Mouse (Mus musculus): ENCODE results near the gene Ciz1. TPM values are rescaled to one million over a fixed set of nuclear protein-coding genes. Genes with fewer than 3 reads are reported as not detected.

The Ciz1 gene
- 76.7 and 78.2 TPM in 2 replicates for total RNA-seq (2017)

DNA sequence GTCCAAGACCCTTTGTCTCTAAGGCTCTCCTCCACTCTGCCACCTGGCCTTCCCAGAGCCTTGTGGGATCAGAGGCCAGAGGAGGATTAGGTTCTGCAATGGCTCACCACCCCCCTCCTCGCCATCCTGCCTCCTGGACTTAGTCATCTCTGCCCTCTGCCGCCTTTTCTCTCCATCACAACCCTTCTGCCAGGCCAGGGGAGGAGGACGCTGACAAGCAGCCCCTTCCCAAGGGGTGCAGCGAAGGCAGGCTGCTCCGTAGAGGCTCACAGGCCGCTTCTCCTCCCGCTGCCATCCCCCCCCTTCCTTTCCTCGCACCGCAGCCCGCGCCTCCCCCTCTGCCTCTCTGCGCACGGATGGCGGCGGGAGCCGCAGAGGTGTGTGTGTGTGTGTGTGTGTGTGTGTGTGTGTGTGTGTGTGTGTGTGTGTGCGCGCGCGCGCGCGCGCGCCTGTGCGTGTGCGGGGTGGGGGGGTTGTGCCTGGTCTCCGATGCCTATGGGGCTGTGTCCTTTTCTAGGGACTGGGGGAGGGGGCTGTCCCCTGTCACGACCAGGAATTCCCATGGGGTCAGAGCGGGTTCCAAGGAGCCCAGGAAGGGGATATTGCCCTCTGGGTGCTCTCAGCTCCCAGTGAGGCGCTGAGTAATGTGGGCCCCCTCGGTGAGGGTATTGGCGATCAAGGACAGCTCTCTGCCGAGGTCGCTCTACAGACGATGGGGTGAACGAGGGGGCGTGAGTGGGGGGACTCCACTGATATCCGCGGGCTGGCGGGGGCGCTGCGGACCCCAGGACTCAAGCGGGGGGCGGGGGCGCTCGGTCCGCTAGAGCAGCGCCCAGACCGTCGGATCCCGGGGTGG is at the start of gene Ciz1:
Gene Ciz1, plus strand, starts transcription at position 177 of the 856 bp plus-strand sequence.
- ATAC-seq (replicated peaks in 1 of 2; ENCODE audit: insufficient read depth in 1 of 2, low FRiP score in 2 of 2, low TSS enrichment in 1 of 2, low read depth in 1 of 2, poor library complexity in 2 of 2, severe bottlenecking in 2 of 2), result 0 out of 4 replicates have a peak, but pooled peaks of 1 of the 2 experiments have one; percentile 31

GRCm38 (mm10) chr2:32302952-32303351 is 49.2 kb upstream of the Ciz1 start:
- 0 out of 4 replicates have a peak, but pooled peaks of 1 of the 2 experiments have one; percentile 18 for ATAC-seq (replicated peaks in 1 of 2; ENCODE audit: insufficient read depth in 1 of 2, low FRiP score in 2 of 2, low TSS enrichment in 1 of 2, low read depth in 1 of 2, poor library complexity in 2 of 2, severe bottlenecking in 2 of 2)

- peak; percentile 57 to 59 for ATAC-seq (replicated peaks in 1 of 2; ENCODE audit: insufficient read depth in 1 of 2, low FRiP score in 2 of 2, low TSS enrichment in 1 of 2, low read depth in 1 of 2, poor library complexity in 2 of 2, severe bottlenecking in 2 of 2)
These were observed 47.8 kb upstream of the Ciz1 start for GRCm38 (mm10) chr2:32304145-32304832.

DNA sequence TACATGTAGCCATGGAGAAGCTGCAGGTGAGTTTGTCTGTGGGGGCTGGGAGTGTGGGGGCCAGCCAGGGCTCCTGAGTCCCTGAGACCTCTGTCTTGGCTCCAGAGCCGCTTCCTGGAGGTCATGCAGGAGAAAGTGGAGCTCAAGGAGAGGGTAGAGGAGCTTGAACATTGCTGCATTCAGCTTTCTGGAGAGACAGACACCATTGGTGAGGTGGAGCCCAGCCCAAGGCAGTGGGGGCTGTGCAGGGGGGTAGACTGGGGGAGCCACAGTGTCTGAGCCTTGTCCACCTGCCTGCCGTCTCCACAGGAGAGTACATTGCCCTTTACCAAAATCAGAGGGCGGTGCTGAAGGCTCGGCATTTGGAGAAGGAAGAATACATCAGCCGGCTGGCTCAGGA is 46.5 kb upstream of the Ciz1 start:
- no peak for ATAC-seq (replicated peaks in 1 of 2; ENCODE audit: insufficient read depth in 1 of 2, low FRiP score in 2 of 2, low TSS enrichment in 1 of 2, low read depth in 1 of 2, poor library complexity in 2 of 2, severe bottlenecking in 2 of 2)

DNA sequence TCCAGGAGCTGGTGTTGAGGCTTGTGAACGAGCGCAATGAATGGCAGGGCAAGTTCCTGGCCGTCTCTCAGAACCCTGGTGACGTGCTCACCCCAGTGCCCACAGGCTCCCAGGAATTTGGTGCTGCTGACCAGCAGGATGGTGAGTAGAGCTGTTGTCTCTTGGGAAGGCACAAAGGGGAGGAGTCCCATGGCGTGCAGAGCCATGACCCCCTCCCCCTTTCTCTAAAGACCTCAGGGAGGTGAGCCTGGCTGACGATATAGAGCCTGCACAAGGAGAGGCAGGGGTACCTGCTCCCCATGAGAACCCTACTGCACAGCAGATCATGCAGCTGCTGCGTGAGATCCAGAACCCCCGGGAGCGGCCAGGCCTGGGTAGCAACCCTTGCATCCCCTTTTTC is 46.0 kb upstream of the Ciz1 start:
- no peak for ATAC-seq (replicated peaks in 1 of 2; ENCODE audit: insufficient read depth in 1 of 2, low FRiP score in 2 of 2, low TSS enrichment in 1 of 2, low read depth in 1 of 2, poor library complexity in 2 of 2, severe bottlenecking in 2 of 2)

- no peak for ATAC-seq (replicated peaks in 1 of 2; ENCODE audit: insufficient read depth in 1 of 2, low FRiP score in 2 of 2, low TSS enrichment in 1 of 2, low read depth in 1 of 2, poor library complexity in 2 of 2, severe bottlenecking in 2 of 2)
These were observed 44.8 kb upstream of the Ciz1 start for GRCm38 (mm10) chr2:32307247-32307798.

DNA sequence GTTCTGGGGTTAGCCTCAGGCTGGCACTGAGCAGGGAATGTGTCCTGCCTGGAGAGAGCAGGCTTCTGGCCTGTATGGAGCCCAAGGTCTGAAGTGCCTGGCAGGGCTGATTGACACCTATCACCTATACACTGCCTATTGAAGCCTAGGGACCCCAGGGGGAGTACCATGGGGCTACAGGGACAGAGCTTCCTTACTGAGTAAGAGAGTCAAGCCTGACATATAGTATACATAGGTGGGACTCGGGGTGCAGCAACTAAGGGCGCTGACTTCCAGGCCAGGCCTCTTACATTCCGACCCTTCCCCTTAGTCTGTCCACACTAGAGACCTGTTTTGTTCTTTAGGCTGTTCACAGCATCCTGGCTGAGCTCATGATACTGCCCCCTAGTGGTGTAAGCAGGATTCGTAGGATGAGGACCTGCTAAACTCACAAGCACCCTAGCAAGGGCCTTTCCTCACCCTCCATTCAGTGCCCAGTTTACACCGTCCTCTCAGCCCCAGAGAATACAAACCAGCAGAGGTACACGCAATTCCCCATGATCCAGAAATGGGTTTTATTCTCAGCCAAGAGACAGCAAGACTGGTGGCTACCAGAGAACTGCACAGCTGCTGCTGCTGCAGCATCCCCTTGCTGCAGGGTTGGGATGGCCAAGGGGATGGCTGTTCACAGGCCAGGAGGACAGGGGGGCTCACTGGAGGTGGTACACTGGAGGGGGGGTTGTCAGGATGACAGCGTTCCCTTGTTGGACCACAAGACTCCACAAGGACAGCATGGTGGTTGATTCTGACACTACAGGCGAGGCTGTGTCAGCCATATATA is 44.0 kb upstream of the Ciz1 start:
- 0 out of 4 replicates have a peak, but pooled peaks of 1 of the 2 experiments have one; percentile 42 for ATAC-seq (replicated peaks in 1 of 2; ENCODE audit: insufficient read depth in 1 of 2, low FRiP score in 2 of 2, low TSS enrichment in 1 of 2, low read depth in 1 of 2, poor library complexity in 2 of 2, severe bottlenecking in 2 of 2)

- no peak for ATAC-seq (replicated peaks in 1 of 2; ENCODE audit: insufficient read depth in 1 of 2, low FRiP score in 2 of 2, low TSS enrichment in 1 of 2, low read depth in 1 of 2, poor library complexity in 2 of 2, severe bottlenecking in 2 of 2)
These were observed 43.1 kb upstream of the Ciz1 start for GRCm38 (mm10) chr2:32308870-32309568.

DNA sequence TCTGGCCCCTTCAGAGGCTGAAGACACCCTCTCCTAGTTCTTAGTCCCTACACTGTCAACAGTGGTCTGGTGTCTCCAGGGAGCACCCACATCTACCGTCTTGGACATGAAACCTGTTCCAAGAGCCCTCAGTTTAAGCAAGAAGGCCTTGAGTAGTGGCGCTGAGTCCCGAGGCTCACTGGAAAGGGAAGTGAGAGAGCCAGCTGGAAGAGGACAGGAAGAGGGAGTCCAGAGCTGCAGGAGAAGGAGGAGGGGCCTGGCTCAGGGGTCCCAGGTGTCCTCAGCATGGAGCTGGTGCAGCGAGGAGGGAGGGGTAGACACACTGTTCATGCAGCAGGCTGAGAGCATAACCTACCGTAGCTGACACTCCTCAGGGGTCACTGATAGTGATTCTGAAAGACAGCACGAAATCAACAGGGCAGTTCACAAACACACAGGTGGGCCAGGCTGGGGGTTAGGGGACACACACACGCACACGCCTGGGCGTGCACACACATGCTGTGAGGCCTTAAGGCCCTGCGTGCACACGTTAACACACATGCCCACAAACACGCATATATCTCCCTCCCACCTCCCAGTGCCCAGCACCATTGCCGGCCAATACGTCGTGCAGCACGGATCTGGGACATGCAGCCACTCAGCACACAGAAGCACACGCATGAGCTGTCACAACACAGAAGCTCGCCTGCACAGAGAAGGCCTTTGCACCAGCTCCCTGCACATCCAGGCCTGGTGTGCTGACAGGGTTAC is 41.9 kb upstream of the Ciz1 start:
- no peak for ATAC-seq (replicated peaks in 1 of 2; ENCODE audit: insufficient read depth in 1 of 2, low FRiP score in 2 of 2, low TSS enrichment in 1 of 2, low read depth in 1 of 2, poor library complexity in 2 of 2, severe bottlenecking in 2 of 2)

DNA sequence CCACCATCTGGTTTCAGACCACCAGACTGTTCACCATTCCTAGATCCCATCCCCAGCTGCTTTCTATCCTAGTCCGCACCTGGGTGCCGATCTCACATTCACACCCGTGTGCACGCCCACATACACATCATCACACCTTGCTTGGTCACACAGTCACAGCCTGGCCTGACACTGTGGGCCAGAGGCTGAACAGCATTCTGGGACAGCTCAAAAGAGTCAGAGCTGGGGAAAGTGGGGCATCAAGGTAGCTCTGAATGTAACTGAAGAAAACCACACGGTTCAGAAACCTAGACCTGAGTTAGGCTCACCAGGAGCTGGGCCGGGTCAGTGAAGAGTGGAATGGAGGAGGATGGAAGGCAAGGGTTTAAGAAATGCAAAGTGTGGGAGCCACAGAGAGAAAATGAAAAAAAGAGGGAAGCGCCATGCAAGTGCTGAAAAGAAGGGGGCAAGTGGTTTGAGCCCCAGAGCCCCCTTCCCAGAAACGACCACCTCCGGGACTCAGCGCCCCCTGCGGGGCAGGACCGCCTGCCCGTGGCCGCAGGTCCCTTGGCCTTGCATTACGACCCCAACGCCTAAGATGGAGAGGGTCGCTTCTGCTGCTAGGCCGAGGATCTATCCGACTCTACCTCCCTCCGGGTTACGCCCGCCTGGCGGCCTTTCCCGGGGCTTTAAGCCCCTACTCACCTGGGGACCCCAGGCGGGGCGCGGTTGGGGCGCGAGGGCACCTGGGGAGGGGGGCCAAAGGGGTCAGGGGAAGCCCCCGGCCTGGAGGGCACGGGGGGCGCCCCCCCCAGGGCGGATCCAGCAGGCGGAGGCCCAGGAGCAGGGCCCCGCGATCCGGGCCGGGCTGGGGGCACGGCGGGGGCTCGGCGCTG is 40.4 kb upstream of the Ciz1 start:
- no peak for ATAC-seq (replicated peaks in 1 of 2; ENCODE audit: insufficient read depth in 1 of 2, low FRiP score in 2 of 2, low TSS enrichment in 1 of 2, low read depth in 1 of 2, poor library complexity in 2 of 2, severe bottlenecking in 2 of 2)

- peak; percentile 66 to 90 for ATAC-seq (replicated peaks in 1 of 2; ENCODE audit: insufficient read depth in 1 of 2, low FRiP score in 2 of 2, low TSS enrichment in 1 of 2, low read depth in 1 of 2, poor library complexity in 2 of 2, severe bottlenecking in 2 of 2)
These were observed 39.7 kb upstream of the Ciz1 start for GRCm38 (mm10) chr2:32312318-32312964.

DNA sequence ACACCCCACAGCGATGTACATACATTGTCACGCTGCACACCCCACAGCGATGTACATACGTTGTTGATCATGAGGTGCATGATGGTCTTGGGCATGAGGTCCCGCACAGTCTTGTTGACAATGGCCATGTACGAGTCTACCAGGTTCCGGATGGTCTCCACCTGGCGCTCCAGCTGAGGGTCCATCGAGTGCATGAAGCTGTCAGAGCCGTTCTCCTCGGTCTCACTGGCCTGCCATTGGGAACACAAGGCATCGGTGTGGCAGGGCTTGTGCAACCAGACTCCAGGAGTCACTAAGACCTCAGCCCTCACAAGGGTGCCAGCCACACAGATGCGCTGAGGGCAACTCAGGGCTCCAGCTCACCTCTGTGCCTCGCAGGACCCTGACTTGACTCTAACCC is 37.3 kb upstream of the Ciz1 start:
- no peak for ATAC-seq (replicated peaks in 1 of 2; ENCODE audit: insufficient read depth in 1 of 2, low FRiP score in 2 of 2, low TSS enrichment in 1 of 2, low read depth in 1 of 2, poor library complexity in 2 of 2, severe bottlenecking in 2 of 2)

DNA sequence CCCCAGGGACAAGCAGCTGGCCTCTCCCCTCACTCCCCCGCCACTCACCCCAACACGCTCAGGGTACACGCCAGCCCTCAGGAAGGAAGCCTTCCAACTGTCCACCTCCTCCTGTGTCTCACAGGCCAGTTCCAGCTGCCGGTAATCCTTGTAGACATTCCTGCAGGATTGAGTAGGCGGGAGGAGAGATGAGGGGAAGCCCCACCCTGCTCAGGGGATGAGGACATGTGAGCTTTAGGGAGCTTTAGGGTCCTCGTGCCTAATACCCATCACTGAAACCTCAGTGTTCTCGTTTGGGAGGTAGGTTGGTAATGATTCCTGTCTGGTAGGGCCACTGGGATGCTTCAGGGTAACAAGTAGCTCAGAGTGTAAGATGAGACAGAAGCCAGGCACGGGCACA is 36.4 kb upstream of the Ciz1 start:
- ATAC-seq (replicated peaks in 1 of 2; ENCODE audit: insufficient read depth in 1 of 2, low FRiP score in 2 of 2, low TSS enrichment in 1 of 2, low read depth in 1 of 2, poor library complexity in 2 of 2, severe bottlenecking in 2 of 2), result no peak

DNA sequence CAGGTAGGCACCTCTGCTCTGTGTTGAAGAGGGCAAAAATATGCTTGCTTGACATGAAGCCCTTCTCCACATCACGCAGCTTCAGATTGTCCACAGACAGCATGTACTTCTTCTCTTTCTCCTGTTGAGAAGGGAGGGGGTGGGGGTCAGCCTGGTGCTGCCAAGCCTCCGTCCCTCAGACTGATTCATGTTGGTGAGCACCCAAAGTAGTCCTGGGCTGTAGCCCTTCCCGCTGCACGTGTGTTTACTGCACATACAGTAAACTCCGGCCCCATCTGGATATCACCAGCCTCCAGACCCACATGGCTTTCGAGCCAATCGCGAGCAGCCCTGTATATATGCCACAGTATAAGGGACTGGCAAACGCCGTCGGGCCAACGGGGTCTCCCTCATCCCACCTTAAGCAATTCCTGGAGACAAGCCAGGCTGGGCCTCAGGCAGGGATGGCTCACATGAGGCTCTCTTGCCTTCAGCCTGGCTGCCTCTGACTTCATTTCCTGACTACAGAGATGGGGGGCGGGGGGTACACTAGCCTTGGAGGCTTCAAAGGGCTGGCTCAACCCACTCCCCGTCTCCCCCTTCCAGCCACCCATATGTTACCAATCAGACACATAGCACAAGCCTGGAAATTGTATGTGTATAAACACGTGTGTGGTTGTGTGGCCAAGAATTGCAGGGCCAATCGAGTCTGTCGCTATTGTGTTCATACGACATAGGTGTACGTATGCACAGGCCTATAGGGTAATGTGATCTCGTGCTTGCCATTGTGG is 35.1 kb upstream of the Ciz1 start:
- ATAC-seq (replicated peaks in 1 of 2; ENCODE audit: insufficient read depth in 1 of 2, low FRiP score in 2 of 2, low TSS enrichment in 1 of 2, low read depth in 1 of 2, poor library complexity in 2 of 2, severe bottlenecking in 2 of 2), result no peak
